Mouse (Mus musculus) liver, postnatal 0 days (tissue): ENCODE results near the gene Eaf2.

Source experiments
- CTCF ChIP-seq: sonication (generic); IDR thresholded peaks from 2 replicates; pipeline ENCODE4 v1.5.1; 2016; ENCODE audit warnings: antibody characterized with exemption, low read depth
- EP300 ChIP-seq: IDR thresholded peaks from 2 replicates; pipeline ENCODE4 v1.6.1; 2016; ENCODE audit warnings: antibody characterized with exemption, low read depth, mild to moderate bottlenecking

DNA sequence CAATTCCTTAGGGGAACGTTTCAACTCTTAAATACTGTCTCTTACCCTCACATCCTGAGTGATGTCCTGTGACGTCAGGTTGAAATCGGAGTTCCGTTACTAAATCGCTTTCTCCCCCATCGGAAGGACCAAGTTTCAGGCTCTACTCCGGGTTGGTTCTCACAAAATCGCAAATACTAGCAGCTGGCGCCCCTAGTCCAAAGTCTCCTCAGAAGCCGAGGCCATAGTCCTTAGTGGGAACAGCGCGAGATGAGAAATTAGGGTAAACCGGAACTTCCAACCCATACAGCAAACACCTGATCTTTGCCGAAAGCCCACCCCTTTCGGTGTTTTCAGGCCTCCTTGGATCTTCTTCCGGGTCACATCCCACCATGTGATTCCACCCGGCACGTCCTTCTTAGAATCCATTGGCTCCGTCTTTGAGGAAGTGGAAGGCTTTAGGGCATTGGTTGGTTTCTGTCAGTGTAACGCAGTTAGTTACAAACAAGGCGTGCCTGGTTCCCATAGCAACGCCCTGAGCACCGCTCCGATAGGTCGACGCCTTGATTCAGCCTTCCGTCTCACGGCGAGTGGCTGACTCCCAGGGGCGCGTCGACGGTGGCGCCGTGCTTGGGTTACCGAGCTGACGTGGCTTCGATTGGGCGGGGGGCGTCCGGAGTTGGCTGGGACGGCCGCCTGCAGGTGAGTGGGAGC is at the start of gene Eaf2, which contains the start of gene Golgb1:
- TF ChIP-seq CTCF: 0 out of 2 replicates have a peak, but pooled peaks have one; percentile 1
- TF ChIP-seq EP300: peak; percentile 86
